Mouse (Mus musculus) testis, postnatal 10 days (tissue): ENCODE results near the gene Mvd.
A peak's percentile ranks its signal among the peaks of the same experiment; 100 is the strongest.

Source experiments
- DNase-seq: peaks from one replicate; pipeline ENCODE4 v3.0.0; 2021; ENCODE audit warnings: low spot score

Gene Mvd

DNA sequence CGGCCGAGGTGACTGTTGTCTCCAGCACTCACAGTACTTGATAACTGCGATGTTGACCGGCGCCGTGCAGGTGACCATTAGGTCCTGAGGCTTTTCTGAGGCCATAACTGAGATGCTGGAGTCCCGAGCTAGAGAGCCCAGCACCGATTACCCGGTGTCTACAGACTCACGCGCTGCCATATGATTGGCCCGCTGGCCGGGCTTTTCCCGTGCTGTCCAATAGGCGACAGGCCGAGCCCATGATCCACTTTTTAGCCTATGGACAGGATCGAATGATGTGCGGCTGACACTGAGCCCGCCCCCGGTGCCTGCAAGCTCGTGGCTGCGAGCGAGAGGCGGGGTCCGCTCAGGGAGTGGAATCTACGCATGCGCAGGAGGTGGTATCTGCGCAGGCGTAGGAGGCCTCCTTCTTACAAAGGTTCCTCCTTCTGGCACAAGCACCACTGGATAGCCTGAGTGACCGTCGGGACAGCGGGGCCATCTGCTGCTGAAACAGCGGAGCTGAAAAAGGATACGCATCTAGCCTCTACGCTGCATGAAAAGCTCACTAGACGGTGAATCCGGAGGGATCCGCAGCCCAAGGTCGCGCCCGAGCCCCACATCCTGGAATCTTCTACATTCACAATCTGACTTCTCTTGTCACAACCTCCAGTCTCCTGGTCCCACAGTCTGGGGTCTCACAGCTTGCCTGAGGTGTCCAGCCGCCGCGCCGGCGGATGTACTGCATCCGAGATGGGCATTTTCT is at the start of gene Mvd:
Gene Mvd (minus strand): TSS at position 161 of the 745 bp plus-strand sequence.
- peak; percentile 97 for DNase-seq

DNA sequence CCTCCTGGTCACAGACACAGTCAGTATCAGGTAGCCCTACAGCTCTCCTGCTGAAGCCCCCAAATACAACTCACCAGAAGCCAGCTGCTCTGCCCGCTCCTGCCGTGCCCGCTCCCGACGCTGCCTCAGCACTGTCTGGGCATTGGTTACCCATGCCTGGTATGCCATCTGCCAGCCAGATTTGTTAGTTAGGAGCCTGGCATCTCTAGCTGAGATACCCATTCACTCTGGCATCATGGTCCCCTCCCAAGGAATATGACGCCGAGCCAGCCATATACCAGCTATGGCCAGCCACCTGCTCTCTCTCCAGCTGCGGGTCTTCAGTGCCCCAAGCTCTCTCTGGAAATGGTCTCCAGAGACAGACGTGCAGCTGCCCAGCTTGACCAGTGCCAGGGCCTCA is 45.2 kb upstream of the Mvd start:
- DNase-seq, result no peak

DNA sequence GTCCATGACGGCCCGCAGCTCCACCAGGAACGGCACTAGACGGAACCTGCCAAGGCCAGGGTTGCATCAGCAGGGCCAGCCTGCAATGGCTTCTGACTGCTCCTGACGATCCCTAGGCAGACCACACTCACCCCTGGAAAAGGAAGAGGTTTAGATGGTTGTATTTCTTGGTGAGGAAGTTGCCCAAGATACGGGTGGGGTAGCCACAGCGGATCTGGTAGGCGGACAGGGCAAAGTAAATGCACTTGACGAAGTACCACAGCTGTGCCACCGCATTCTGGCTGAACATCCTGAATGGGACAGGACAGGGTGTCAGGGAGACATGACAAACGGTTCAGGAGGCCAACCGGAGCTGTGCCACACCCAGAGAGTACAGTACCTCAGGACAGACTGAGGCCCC is 41.6 kb upstream of the Mvd start:
- no peak for DNase-seq

DNA sequence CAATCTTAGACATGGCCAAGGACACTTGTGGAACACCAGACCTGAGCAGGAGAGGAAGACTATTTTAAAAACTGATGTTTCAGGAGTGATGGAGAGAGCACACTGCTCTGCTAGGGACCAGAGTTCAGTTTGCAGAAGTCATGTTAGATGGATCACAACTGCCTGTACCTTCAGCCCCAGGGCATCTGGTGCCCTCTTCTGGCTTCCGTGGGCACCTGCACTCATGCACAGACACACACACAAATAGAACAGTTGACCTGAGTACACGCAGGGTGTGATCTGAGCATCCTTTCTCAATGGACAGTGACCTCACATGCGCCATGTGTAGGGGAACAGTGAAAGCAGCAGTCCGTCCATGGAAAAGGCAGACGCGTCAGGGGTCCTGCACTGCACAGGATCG is 40.7 kb upstream of the Mvd start:
- no peak for DNase-seq

DNA sequence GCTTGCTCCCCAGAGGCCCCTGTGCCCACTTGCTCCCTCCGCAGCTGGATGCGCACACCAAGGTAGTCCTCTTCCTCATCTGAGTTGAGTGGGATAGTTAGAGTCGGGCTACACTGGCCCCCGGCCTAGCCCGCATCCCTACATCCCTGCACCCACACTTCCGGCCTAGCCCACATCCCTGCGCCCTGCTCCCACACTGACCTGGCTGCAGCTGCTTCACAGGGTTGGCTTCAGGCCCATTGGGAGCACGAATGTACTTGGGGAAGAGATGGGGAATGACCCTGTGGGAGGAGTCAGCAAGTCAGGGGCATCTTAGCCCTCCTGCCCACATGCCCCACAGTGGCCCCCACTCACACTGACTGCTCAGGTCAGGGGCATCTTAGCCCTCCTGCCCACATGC is 39.2 kb upstream of the Mvd start:
- no peak for DNase-seq

DNA sequence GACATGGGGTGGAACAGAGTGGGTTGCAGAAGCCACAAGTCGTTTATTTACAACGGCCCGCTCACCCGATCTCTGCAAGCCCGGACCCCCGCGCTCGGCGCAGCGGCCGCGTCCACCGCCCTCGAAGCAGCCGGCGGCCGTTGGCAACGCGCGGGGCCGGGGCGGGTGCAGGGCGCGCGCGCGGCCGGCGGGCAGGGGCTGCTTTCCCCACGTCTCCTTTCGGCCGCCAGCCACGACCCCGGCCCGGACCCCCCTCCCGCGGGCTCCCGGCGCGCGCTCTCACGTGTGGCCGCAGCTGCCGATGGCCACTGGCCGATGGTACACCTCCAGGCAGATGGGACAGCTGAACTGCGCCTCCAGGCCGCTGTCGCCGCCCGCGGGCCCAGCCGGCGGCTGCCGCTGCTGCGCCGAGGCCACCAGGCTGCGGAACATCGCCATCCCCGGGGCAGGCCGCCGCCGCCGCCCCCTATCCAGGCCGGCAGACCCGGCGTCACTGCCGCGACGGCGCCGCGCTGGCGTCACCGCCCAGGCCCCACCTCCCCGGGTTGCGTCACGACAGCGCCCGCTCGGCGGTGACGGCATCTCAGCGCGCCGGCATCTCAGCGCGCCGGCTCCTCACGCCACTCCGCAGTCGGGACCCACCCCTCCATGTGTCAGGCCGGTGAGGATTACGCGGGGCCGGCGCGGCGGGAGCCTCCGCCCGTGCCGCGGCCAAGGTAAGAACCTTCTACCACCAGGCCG is 32.5 kb upstream of the Mvd start, which contains the start of the genes Rnf166 and Ctu2:
Gene Rnf166 (minus strand): TSS at position 485 of the 741 bp plus-strand sequence.
Gene Ctu2 (plus strand): TSS at position 564 of the 741 bp plus-strand sequence.
- DNase-seq, result peak; percentile 97

DNA sequence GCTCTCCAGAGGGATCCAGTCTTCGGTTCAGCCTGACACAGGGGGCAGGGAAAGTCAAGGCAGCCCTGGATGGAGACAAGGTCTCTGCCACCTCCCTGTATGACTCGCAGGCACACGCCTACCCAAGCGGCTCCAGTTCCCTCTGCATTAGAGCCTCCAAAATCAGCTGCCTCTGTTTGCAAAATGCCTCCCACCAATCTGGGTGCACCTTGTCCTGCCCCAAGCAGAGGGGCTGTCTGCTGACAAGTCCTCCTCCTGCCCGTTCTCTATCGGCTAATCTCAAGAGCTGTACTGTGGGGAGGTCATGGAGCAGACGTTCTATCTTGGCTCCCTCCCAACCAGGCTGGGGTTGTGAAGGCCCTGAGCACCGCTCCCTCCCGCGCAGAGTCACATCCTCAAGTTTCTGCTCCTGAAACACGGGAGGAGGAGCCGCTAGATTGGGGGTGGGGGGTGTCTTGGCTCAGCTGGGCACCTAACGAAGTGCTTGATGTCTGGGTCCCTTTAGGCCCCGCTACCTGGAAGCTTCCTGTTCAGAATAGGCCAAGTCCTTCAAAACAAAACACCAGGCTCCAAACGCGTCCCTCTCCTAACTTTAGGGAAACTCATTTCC is 31.8 kb upstream of the Mvd start:
- peak; percentile 75 for DNase-seq

DNA sequence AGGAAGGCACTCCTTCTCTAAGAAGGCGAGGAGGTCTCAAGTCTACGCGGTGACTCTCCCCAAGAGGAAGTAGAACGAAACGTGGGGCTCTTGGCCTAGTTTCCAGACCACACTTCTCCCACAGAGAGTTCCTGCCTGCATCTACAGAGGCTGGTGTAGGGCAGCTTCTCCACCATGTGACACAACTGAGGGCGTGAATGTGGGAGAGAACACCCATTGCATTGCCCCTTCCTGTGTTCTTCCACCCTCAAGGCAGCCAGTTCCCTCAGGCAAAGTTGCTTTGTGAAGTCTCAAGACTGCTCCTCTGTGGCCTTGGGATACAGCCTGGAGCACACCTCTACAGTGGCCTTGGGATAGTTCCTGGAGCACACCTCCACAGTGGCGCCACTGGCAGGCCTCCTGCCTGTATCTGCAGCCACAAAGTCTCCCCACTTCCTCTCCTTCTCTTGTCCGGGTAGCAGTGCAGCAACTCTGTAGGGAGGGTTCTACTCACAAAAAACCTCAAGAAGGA is 30.7 kb upstream of the Mvd start:
- no peak for DNase-seq

DNA sequence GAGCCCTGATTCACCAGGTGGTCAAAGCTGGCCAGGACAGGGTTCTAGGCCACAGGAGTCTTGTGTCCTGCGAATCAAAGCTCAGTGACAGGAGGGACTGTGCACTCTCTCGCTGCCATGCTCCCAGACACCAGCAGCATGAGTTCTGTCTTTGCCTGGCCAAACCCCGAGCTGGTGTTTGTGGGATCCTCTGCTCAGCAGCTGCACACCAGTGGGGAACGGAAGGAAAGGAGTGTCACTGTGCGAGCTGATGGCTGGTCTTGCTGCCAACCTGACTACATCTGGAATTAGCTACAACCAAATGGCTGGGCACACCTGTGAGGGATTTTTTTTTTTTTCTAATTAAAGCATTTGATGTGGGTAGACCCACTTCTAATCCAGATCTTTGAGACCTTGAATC is 27.5 kb upstream of the Mvd start:
- DNase-seq, result no peak

DNA sequence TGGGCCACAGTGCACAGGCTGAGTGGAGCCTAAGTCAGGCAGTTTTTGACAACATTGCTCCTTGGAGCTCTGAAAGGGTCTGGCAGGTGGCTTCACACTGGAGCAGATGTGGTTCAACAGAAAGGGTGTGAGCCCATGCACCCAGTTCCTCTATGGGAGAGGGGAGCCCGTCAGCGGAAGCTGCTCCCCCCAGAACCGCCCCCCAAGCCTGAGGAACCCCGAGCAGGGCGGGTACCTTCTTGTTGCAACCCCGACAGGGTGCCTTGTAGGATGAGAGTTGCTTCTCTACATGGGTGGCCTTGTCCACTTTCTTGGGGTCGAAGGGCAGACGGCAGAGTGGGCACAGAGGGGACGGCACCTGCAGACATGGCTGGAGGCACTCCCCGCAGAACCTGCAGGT is 26.7 kb upstream of the Mvd start:
- no peak for DNase-seq

DNA sequence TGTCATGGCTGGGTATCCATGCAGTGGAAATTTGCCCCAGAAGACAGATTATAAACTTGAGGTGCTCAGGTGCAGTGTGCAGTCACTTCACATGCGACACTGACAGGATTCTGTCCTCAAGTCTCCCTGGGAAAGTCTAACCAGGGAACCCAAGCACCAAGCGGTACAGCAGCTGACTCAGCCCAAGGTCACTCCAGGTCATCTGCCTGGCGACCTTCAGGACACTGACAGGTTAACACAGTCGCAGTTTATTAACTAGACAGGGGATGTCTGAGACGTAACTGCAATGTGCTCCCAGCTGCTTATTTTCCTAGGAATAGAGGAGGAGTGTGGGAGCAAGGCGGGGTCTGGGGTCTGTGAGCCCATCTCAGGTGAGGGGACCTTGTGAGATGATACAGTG is 26.2 kb upstream of the Mvd start:
- DNase-seq, result no peak

DNA sequence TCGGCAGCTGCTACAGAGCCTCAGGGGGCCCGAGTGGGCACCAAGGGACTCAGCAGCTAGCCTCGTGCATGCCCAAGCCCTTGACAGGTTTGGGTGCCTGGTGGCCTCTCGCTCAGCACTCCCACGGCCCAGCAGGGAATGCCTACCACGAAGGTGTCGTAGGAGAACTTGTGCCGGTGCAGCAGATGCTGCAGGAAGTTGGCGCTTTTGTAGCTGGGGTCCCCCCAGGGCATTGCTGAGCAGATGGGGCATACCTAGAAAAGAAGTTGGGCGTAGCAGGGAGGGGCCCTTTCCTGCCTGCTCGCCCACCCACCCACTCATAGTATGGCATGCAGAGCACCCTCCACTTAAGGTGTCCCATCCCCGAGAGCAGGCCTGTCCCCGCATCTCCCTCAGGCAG is 24.6 kb upstream of the Mvd start:
- no peak for DNase-seq

DNA sequence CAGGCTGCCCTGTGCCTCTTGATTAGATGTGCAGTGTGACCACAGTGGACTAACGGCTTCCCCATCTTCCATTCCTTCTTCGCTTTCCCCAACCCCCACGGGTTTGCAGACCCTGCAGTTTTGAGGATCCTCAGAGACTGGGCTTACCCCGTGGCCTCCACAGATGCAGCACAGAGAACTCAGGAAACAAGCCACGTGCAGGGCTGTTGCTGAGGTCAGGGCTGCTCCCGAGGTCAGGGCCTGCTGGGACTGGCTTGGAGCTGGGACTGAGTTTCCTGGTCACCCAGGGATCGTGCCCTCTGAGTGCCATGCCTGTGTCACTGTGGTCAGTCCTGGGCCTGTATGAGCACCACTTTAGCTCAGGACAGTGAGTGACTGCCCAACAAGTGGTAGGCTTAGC is 21.8 kb upstream of the Mvd start:
- no peak for DNase-seq

DNA sequence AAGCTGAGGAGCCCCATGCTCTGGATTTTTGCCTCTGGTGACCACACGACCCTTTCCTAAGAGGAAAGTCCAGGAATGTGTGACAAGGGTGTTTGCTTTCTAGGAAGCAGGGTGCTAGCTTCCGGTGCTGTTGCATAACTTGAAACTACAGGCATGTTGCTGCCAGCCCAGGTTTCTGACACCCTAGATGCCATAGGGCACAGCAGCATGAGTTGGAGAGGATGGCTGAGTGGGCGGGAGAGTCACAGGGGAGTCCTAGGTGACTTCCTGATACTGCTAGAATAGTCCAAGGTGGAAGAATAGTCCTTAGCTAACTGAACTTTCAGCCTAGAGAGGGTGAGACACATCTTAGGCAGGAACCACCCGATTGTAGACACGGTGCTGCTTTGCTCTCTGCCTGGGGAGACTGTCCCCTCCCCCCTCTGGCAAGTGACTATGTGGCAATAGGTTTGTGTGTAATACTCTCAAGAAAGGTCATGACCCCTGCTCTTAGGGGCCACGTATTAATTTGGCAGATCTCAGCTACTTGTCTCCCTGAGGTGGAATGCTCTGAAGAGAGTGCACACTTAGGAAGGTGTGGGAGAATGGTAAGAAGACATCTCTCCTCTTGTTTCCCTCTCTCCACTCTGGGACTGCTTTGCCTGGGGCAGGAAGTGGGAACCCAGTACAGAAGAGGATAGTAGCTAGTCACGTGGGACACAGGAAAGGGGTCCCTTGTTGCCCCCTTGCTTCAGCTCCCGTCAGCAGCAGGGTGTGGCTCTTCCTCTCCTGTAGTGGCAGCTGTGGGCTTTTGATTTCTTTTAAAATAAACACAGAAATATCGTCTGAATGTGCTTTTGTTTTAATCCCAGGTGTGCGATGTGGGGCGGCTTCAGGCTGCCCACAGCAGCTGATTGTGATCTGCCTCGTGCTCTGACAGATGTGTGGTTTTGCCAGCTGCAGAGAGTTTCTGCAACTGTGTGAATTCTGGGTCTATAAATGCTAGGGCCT is 20.7 kb upstream of the Mvd start:
- no peak for DNase-seq

DNA sequence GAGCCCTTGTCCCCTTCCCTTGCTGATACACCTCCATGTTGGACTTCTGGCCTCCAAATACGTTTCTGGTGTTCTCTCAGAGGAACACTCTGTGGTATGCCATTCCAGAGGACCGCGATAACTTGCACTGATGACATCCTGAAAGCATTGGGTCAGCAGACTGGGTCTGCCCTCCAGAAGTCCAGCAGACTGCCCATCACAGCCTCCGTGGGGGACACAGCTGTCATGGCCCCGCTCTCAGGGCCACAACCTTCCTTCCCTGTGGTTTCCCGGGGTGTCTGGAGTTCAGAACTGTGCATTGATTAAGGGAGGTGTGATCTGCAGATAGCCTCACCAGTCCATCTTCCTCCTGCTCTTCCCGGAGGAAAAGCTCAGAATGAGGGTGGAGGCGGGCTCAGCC is 19.3 kb upstream of the Mvd start:
- DNase-seq, result no peak

DNA sequence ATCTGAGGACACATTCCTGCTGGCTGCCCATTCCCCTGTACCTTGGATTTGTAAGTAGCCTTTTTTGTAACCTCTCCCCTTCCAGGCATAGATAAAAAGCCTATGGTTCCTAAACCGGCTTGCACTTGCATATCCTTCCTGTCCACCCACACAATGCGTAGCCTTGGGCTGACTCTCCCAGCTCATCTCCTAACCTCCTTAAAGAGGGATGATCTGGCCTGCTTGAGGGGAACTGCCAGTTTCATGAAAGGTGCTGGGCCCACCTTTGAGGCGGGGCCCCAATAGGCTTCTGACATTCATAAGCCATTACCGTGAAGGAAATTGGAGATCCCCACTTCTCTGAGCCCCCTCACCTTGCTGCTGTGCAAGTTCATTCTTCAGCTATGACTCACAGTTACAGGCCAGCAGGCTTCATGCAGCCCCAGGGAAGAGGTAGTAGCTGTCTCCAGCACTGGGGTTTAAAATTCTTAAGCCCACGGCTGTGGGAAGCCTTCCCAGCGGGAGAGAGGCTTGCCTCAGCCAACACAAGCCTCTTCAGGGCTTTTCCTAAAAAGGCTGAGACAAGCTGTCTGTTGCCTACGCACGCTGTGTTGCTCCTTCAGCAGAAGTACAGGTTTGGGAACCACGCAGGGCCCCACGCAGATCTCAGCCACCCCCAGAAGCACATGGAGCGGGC is 18.4 kb upstream of the Mvd start:
- DNase-seq, result no peak

DNA sequence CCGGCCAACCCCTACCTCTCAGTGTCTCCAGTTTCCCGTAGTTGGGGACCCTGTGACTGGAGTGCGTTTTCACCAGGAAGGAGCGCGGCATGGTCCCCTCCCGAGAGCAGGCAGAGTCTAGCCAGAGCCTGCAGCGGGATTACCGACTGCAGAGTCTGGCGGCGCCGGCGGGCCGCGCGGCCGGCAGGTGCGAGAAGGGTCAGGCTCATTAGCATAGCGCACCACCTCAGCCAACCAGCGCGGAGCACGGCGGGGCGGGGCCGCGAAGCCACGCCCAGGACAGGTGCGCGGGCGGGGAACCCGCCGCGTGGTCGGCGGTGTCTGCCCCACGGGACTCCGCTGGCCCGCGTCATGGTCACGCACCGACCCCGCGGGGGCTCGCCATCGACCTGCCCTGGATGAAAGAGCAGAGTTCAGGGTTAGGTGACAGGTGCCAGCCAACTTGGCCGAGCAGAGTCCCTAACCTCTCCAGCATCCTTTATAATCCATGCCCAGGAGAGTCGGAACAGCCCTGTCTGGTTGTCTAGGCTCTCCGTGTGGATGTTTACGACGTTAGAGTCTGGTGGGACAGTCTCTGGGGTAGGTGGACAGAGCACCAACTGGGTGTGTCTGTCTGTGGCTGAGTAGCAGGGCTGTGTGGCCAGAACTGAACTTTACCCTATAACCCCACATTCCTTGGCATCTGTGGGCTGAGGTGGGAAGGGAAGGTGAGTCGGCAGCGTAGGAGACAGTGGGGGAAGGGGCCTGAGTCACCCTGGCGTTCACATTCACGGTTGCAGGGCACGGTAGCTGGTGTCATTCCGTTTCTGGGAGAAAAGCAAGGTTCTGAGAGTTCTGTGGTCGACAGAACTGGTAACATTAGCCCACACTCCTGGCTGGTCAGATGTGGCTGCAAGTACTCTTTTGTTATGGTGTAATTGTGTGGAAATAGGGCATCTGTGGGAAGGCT is 17.6 kb upstream of the Mvd start, which contains the start of gene Snai3:
Gene Snai3 (minus strand): TSS at position 210 of the 949 bp plus-strand sequence.
- peak; percentile 77 for DNase-seq

DNA sequence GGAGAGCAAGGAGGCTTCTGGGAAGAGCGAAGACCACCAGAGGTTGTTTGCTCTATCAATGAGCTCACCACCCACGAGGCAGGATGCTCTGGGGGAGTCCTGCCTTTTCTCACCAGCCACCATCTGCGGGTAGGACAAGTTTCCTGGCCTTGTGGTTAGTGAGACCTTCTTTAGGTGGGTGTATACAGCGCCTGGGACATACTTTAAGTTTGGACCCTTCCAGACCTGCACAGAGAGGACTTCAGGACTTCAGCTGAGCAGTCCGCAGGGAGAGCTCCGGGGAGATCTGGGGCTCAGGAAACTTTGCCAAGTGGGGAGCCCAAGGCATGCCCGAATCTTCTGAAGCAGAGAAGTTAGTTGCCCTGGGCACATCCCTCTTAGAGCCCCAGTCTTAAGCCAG is 16.8 kb upstream of the Mvd start:
- no peak for DNase-seq

DNA sequence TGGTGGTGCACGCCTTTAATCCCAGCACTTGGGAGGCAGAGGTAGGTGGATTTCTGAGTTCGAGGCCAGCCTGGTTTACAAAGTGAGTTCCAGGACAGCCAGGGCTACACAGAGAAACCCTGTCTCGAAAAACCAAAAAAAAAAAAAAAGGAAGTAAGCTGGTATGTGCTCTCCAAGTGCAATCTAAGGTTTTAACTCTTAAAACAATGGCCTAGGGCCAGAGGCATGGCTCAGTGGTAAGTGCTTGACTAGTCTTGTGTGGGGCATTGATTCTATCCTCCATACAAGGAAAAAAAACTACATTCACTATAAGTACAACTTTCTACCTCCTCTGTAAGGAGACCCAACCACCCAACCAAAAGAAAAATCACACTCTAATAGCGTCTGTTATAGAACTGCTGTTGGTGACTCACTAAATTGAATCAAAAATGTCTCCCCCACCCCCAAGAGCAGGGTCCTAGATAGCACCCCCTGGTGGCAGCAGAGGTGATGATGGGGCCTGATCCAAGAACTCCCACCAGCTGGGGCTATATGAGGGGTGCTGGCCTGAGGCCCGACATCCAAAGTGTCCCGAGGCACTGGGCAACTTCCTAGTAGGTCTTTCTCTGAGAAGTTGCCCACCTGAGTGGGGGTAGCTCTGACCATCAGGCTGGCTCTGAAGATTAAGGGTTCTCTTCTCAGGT is 16.1 kb upstream of the Mvd start:
- no peak for DNase-seq
